Mouse (Mus musculus): ENCODE data around the gene Otud7a.

DNA sequence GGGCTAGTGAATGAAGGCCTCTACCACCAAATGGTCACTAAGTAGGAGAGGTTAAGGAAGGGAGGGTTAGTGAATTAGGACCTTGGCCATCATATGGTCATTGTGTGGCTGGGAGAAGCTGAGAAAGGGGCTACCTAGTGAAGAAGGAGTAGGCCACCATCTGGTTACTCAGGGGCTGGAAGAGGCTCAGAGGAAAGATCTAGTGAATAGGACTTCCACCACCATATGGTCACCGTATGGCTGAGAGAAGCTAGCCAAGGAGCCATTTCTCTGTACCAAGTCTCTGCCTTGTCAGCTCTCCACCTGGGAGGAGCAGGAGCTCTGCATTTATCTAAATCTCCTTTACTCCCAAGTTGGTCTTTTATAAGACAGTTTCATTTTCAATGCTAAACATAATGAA lies 75.7 kb downstream of the Otud7a start:
- TF ChIP-seq CTCF (IDR thresholded peaks at IDR 0.05; ENCODE audit: borderline replicate concordance, insufficient read depth, low read length) (no peak), POLR2A (IDR thresholded peaks at IDR 0.05; ENCODE audit: low read depth, low read length) (no peak)
